8 mouse cellular contexts compared by ENCODE assay signal in genomic region chr3:83841095-83841850, GRCm38 (mm10). TPM values are rescaled to one million over a fixed set of nuclear protein-coding genes. Genes with fewer than 3 reads are reported as not detected.
DNase-seq lines count a peak whose midpoint lies in the region; ATAC-seq and TF ChIP-seq lines count a peak whose summit lies in the region.

TSS of gene Tlr2 (minus strand) at chr3:83841767.

- peak; percentile 42 for DNase-seq in layer of hippocampus, adult 11-12 months (ENCODE audit: low spot score)
- DNase-seq in layer of hippocampus, adult 9-10 months (ENCODE audit: low spot score): no peak
- DNase-seq in lung, embryonic 14.5 days: peak; percentile 73
- peak; percentile 79 for DNase-seq in stomach, postnatal 0 days (ENCODE audit: low spot score)

- H3K36me3 ChIP-seq in embryonic facial prominence, embryonic 13.5 days: 0 out of 2 replicates have a peak, but pooled peaks cover 4% of the 10 kb centered on the region
- no peaks in the 10 kb centered on the region for H3K36me3 ChIP-seq in heart, embryonic 12.5 days
- H3K36me3 ChIP-seq in kidney, embryonic 14.5 days (ENCODE audit: control insufficient read depth, insufficient read depth, low read length): no peaks in the 10 kb centered on the region
- no peaks in the 10 kb centered on the region for H3K36me3 ChIP-seq in lung, embryonic 14.5 days (ENCODE audit: insufficient read depth)
- H3K36me3 ChIP-seq in neural tube, embryonic 13.5 days: no peaks in the 10 kb centered on the region
- H3K36me3 ChIP-seq in stomach, postnatal 0 days (ENCODE audit: control insufficient read depth, insufficient read depth, low read length): no peaks in the 10 kb centered on the region

- peaks cover 17% of the 10 kb centered on the region for H3K4me1 ChIP-seq in embryonic facial prominence, embryonic 13.5 days
- peaks cover 15% of the 10 kb centered on the region for H3K4me1 ChIP-seq in heart, embryonic 12.5 days (replicated peaks)
- H3K4me1 ChIP-seq in kidney, embryonic 14.5 days (ENCODE audit: control insufficient read depth, insufficient read depth, low read length): no peaks in the 10 kb centered on the region
- H3K4me1 ChIP-seq in lung, embryonic 14.5 days (ENCODE audit: insufficient read depth): no peaks in the 10 kb centered on the region
- H3K4me1 ChIP-seq in neural tube, embryonic 13.5 days (replicated peaks): peaks cover 13% of the 10 kb centered on the region
- no peaks in the 10 kb centered on the region; the same call in 1 of the 2 replicates for H3K4me1 ChIP-seq in stomach, postnatal 0 days (replicated peaks; ENCODE audit: control insufficient read depth, insufficient read depth)

- under 1% methylated on average over 35 of the region's 35 CpGs for WGBS in embryonic facial prominence, embryonic 13.5 days
- WGBS in heart, embryonic 12.5 days: under 1% methylated on average over 35 of the region's 35 CpGs
- under 1% methylated on average over 35 of the region's 35 CpGs for WGBS in kidney, embryonic 14.5 days
- WGBS in lung, embryonic 14.5 days: under 1% methylated on average over 35 of the region's 35 CpGs
- WGBS in neural tube, embryonic 13.5 days: under 1% methylated on average over 35 of the region's 35 CpGs
- WGBS in stomach, postnatal 0 days: under 1% methylated on average over 34 of the region's 35 CpGs

- H3K4me2 ChIP-seq in embryonic facial prominence, embryonic 13.5 days: peak within 1 kb of the TSS; percentile 91
- peak within 1 kb of the TSS; percentile 88 for H3K4me2 ChIP-seq in heart, embryonic 12.5 days
- peak within 1 kb of the TSS; percentile 86 for H3K4me2 ChIP-seq in kidney, embryonic 14.5 days (replicated peaks; ENCODE audit: low read depth, low read length)
- peak within 1 kb of the TSS; percentile 87 for H3K4me2 ChIP-seq in lung, embryonic 14.5 days
- H3K4me2 ChIP-seq in neural tube, embryonic 13.5 days: peak within 1 kb of the TSS; percentile 86
- peak within 1 kb of the TSS; percentile 92 for H3K4me2 ChIP-seq in stomach, postnatal 0 days (replicated peaks; ENCODE audit: low read depth)

- no peaks in the 10 kb centered on the region for H3K9me3 ChIP-seq in embryonic facial prominence, embryonic 13.5 days
- H3K9me3 ChIP-seq in heart, embryonic 12.5 days (replicated peaks): no peaks in the 10 kb centered on the region
- no peaks in the 10 kb centered on the region for H3K9me3 ChIP-seq in kidney, embryonic 14.5 days (ENCODE audit: control insufficient read depth, low read length)
- no peaks in the 10 kb centered on the region for H3K9me3 ChIP-seq in lung, embryonic 14.5 days (ENCODE audit: low read depth, low read length)
- H3K9me3 ChIP-seq in neural tube, embryonic 13.5 days: no peaks in the 10 kb centered on the region
- no peaks in the 10 kb centered on the region for H3K9me3 ChIP-seq in stomach, postnatal 0 days (ENCODE audit: control insufficient read depth, low read length)

- ATAC-seq in embryonic facial prominence, embryonic 13.5 days (ENCODE audit: insufficient number of reproducible peaks, insufficient read depth, low FRiP score, low TSS enrichment, low read depth): peak; percentile 84
- peak; percentile 73 for ATAC-seq in heart, embryonic 12.5 days (ENCODE audit: insufficient number of reproducible peaks, low FRiP score)
- ATAC-seq in kidney, embryonic 14.5 days (ENCODE audit: low FRiP score, low TSS enrichment): peak; percentile 92
- peak; percentile 85 for ATAC-seq in lung, embryonic 14.5 days (ENCODE audit: insufficient read depth)
- peak; percentile 85 for ATAC-seq in neural tube, embryonic 13.5 days (ENCODE audit: low read depth)
- peak; percentile 76 for ATAC-seq in stomach, postnatal 0 days (ENCODE audit: low FRiP score, low TSS enrichment)

- peaks cover 10% of the 10 kb centered on the region for H3K27me3 ChIP-seq in embryonic facial prominence, embryonic 13.5 days
- peaks cover 4% of the 10 kb centered on the region; the same call in 1 of the 2 replicates for H3K27me3 ChIP-seq in heart, embryonic 12.5 days (replicated peaks)
- H3K27me3 ChIP-seq in kidney, embryonic 14.5 days (ENCODE audit: control insufficient read depth, insufficient read depth, low read length): no peaks in the 10 kb centered on the region
- no peaks in the 10 kb centered on the region for H3K27me3 ChIP-seq in lung, embryonic 14.5 days (ENCODE audit: insufficient read depth, low read length)
- H3K27me3 ChIP-seq in neural tube, embryonic 13.5 days: peaks cover 14% of the 10 kb centered on the region
- no peaks in the 10 kb centered on the region for H3K27me3 ChIP-seq in stomach, postnatal 0 days (ENCODE audit: control insufficient read depth, insufficient read depth, low read length)

- no peak for TF ChIP-seq EP300 in stomach, postnatal 0 days (optimal IDR thresholded peaks at IDR 0.05)

- H3K4me3 ChIP-seq in embryonic facial prominence, embryonic 13.5 days: peak within 1 kb of the TSS; percentile 72
- H3K4me3 ChIP-seq in heart, embryonic 12.5 days: peak within 1 kb of the TSS; percentile 68
- H3K4me3 ChIP-seq in kidney, embryonic 14.5 days (ENCODE audit: low read length): peak within 1 kb of the TSS; percentile 69
- H3K4me3 ChIP-seq in lung, embryonic 14.5 days (ENCODE audit: low read depth, low read length): peak within 1 kb of the TSS; percentile 56
- peak within 1 kb of the TSS; percentile 47 for H3K4me3 ChIP-seq in neural tube, embryonic 13.5 days
- H3K4me3 ChIP-seq in stomach, postnatal 0 days (ENCODE audit: low read depth, low read length): peak within 1 kb of the TSS; percentile 66

- H3K27ac ChIP-seq in embryonic facial prominence, embryonic 13.5 days: no peak within 1 kb of the TSS; the same call in 1 of the 2 replicates
- H3K27ac ChIP-seq in heart, embryonic 12.5 days (ENCODE audit: poor library complexity, severe bottlenecking): no peak within 1 kb of the TSS
- no peak within 1 kb of the TSS for H3K27ac ChIP-seq in kidney, embryonic 14.5 days (ENCODE audit: low read depth, low read length)
- no peak within 1 kb of the TSS for H3K27ac ChIP-seq in lung, embryonic 14.5 days (ENCODE audit: low read depth)
- H3K27ac ChIP-seq in neural tube, embryonic 13.5 days (replicated peaks): no peak within 1 kb of the TSS
- peak within 1 kb of the TSS; percentile 40; the same call in 1 of the 2 replicates for H3K27ac ChIP-seq in stomach, postnatal 0 days (replicated peaks)

- H3K9ac ChIP-seq in embryonic facial prominence, embryonic 13.5 days: peak within 1 kb of the TSS; percentile 84
- H3K9ac ChIP-seq in heart, embryonic 12.5 days: peak within 1 kb of the TSS; percentile 75
- H3K9ac ChIP-seq in kidney, embryonic 14.5 days (ENCODE audit: low read depth, low read length): peak within 1 kb of the TSS; percentile 69
- peak within 1 kb of the TSS; percentile 56 for H3K9ac ChIP-seq in lung, embryonic 14.5 days
- peak within 1 kb of the TSS; percentile 65 for H3K9ac ChIP-seq in neural tube, embryonic 13.5 days
- peak within 1 kb of the TSS; percentile 71 for H3K9ac ChIP-seq in stomach, postnatal 0 days (ENCODE audit: low read length)

- TF ChIP-seq CTCF in lung, embryonic 14.5 days (IDR thresholded peaks at IDR 0.05; ENCODE audit: low read depth): peak; percentile 53
- peak; percentile 73 for TF ChIP-seq CTCF in stomach, postnatal 0 days (IDR thresholded peaks at IDR 0.05; ENCODE audit: low read depth)

RNA-seq across cellular contexts. Expression of gene Tlr2, which starts in this region (rescaled TPM):
- polyA plus RNA-seq in embryonic facial prominence, embryonic 13.5 days (2015; fragmentation: Nextera tagmentation; extraction: Ambion mirVana): 5.4 and 6.7 TPM in 2 replicates
- 2.6 and 2.8 TPM in 2 replicates for polyA plus RNA-seq in heart, embryonic 12.5 days (2016; fragmentation: Nextera tagmentation; extraction: Ambion mirVana)
- polyA plus RNA-seq in kidney, embryonic 14.5 days (2014; fragmentation: Nextera tagmentation; extraction: Ambion mirVana): 1.3 and 3.4 TPM in 2 replicates
- 3.5 and 4.6 TPM in 2 replicates for polyA plus RNA-seq in lung, embryonic 14.5 days (2014; fragmentation: Nextera tagmentation; extraction: Ambion mirVana)
- polyA plus RNA-seq in neural tube, embryonic 13.5 days (2015; fragmentation: Nextera tagmentation; extraction: Ambion mirVana): 1.3 TPM in 2 replicates
- polyA plus RNA-seq in stomach, postnatal 0 days (2015; fragmentation: Nextera tagmentation; extraction: Ambion mirVana): 8.5 and 10.2 TPM in 2 replicates
